Mouse (Mus musculus) spleen, adult 12 weeks (tissue): ENCODE measurements around the gene Ears2.

Source experiments
- DNase-seq: peaks from one replicate; pipeline ENCODE4 v3.0.0; 2022; ENCODE audit warnings: low spot score

The Ears2 gene

DNA sequence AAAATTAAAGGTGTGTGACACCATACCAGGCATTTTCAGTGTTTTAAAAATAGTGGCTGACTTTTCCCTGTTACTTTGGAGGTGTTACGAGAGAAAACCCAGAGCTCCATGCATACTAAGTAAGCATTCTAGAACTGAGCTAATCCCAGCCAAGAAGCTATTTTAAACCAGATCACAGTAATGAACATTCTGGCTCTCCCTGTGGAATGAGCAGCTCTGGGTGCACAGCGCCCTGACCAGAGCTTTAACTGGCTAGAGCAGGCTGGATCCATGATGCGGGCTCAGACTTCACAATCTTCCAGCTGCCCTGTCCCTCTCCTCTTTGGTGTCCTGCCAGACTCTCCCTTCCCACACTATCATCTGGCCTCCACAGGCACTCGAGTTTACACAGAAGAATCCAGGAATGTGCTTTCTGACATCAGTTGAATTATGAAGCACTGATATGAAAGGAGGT, 21.9 kb downstream of the Ears2 start:
- DNase-seq = no peak

DNA sequence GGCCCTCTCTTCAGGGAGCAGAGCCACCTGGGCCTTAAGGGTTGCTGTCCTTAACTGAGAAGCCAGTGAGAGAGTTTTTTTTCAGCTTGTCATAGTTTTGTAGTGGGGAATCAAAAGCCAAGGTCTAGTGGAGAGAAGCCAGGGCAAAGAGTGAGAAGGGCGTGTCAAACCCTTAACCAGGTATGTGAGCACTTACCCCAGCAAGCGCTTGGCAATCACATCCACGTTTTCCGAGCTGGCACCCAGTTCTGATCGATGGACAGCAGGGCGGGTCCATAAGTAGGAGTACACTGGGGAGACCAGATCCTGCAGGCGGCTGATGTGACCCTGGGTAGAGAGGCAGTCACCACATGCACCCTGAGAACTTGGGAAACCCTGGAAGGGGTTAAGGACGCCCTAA, 23.0 kb downstream of the Ears2 start:
- DNase-seq = no peak

DNA sequence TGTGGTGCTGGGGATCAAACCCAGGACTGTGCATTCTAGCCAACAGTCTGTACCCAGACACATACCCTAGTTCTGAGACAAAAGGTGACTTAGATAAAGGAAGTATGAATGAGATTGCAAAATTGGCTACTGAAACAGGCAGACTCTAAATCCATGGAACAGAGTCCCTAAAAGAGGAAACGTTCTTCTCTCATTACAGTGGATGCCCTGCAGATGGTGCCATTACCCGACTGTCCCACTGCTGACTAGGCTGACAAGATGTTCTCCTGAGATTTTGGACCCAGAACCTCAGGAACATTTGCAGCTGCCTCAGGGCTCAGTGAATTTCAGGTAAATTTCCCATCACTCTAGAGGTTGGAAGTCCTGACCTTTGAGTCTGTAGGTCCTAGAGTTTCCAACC, 32.7 kb downstream of the Ears2 start:
- no peak for DNase-seq

DNA sequence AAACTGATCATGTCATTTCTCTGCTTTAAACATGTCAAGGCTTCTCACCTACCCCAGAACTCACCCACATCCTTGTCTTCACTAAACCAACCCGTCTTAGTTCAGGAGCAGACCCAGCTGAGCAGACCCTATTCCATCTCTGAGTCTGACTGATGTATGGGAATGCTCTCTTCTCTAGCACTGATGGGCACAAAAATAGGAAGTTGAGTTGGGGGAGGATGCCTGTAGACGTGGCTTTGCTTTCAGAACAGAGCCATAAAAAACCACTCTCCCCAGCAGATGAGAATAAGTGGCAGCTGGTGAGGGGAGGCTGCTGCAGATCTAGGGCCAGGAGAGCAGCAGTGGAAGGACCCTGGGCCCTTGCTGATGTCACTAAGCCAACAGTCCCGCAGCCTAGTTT, 33.7 kb downstream of the Ears2 start:
- DNase-seq = no peak

DNA sequence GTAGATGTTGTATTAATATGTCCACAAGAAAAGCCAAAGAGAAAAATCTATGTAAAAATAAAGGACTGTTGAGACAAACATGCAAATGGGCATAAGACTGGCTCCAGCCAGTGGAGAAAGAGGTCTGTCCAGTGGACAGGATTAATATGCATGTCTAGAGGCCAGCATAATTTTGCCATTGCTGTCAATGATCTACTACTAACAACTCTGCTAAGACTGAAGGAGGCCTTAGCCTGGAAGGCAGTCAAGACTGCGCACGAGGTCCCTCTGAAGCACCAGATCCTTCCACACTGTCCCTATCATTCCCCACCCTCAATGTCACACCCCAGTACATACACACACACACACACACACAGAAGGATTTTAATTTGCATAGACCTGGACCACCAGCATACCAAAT, 44.9 kb downstream of the Ears2 start:
- no peak for DNase-seq

DNA sequence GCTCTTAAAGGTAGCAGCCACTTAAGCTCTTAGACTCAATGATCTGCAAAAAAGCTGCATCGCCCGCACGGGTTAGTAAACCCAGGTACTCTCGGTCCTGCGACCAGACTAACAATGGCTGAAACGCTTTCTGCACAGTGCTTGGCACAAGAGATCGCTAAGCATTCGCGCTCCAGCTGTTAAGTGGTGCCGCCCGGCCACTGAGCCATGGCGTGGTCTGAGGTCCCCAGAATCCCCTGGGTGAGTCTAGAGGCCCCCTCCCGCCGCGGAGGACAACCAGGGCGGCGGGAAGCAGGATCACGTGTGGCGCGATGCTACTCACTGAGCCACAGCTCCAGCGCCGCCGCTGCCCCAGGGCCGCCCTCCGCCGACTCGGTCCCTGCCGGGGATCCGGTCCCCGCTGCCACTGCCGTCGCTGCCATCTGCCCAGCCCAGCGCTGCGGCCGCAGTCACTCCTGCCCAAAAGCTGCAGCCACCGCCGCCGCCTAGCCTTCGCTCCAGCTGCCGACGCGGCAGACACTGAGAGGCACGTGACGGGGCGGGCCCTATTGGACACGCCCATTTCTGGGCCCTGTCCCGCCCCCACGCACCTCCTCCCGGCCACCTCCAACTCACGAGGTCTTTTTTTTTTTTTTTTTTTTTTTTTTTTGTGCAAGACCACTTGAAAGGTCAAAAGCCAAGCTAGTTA, 46.3 kb downstream of the Ears2 start, which contains the start of gene Gga2:
TSS of gene Gga2 (minus strand) at position 556 of the 688 bp plus-strand sequence.
- DNase-seq = peak; percentile 82

DNA sequence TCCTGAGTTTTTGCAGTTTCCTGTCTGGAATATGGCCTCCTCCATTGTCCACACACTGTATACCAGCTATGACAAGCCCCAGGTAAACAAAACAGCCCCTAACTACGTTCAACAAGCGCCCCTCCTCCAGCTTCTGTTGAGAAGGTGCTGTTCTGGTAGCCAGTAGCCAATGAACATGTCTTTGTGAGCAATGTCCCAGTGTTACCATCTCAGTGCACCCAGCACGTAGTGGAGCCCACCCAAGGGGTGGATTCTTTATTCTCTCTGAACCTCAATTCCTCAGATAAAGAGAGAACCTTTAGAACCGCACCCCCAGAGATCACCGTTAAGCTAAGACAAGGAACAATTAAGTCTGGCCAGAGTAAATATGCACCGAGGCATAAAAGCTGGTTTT, 46.8 kb downstream of the Ears2 start:
- DNase-seq = no peak

DNA sequence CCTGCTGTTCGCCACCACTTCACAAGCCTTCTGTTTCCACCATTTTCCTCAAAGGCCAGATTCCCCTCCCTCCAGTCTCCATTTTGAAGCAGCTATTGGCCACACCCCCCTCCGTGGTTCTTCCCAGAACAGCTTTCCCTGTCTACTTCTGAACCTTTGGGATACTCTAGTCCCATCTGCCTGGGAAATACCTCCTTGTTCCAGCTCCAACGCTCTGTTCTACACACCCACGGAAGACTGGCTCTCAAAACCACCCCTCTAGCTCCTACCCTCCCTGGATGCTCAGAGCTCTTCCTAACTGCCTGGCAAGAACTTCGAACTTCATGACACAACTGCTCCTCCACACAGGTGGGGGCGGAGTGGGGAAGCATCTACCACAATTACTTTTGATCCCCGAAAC, 48.1 kb downstream of the Ears2 start:
- no peak for DNase-seq

DNA sequence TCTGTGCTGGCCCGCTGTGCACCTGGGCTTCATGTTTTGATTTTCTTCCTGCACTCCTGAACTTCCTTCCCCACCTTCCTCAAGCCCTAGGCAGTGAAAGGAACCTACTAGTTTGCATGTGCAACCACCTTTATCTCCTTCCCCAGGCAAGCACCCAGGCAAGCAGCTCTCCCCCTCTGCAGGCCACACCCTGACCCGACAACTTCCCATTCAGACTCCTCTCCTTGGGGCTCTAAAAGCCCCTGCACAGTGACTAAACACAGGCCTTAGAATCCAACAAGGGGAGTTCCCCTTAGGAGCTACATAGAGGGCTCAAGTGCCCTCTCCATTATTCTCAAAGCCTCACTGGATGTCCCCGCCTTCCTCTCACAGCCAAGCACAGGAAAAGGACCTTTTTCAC, 48.8 kb downstream of the Ears2 start:
- DNase-seq = peak; percentile 51

DNA sequence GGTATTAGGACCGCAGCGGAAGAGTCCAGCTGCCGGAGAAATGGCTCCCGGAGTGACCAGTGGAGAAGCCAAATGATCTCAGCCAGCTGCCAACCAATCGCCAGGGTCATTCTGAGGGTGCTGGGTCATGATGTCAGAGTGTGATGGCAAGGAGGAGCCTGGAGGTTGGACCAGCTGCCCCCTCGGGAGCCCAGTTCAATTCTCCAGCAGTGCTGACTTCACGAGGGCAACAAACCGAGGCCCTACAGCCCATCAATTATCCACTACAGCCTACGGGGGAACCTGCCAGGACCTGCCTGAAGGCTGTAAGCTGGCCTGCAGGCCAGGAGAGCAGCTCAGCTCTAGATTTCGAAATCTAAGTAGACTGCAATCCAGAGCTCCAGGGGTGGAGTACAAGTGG, 51.3 kb downstream of the Ears2 start:
- no peak for DNase-seq

DNA sequence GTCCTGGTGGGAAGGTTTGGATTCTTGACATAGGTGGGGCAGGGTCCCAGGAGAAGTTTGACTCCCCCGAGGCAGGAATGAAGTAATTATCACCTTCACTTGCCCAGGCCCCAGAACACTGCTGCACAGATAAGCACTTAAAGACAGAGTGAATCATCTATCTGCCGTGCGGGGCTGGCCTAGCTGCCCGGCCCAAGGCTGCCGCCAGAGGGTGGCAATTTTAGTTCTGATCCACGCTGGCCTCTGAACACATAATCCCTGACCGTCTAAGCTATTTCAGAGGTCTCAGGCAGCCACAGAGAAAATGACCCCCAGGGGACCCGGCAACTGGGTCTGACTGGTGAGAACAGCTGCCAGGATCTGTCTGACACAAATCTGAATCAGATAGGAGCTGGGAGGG, 52.0 kb downstream of the Ears2 start:
- no peak for DNase-seq

DNA sequence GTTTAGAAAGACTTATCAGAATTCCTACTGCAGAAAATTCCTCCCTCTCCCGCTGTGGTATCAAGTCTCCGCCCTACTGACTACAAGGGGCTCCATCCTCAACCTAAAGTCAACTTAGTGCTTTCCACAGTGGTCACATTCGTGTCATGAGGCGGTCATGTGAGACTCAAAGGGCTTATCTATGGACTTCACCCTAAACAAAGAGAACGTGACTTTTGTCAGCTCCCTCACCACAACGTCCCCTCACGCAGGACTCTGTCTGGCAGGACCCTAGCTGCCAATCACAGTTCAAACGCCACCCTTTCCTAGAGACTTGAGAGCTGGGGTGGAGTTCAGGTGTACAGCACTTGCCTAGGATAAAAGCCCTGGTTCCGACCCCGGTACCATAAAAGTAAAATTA, 54.1 kb downstream of the Ears2 start:
- no peak for DNase-seq

DNA sequence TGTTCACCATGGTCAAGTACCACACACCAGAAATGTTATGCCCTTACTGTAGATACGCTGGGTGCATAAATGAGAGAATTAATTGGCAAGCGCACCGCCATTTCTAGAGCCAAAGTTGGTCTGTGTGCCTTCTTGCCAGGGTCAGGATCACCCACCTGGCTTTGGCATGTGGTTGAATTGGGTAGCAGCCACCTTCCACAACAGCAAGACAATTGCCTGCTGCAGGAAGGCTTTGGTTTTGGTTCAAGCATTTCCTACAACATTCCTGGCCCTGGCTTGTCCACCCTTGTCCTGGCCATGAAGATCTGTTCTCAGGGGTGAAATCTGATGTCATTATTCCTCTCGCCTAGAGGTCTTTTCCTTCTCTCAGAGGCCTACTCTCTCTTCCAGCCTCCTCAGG, 54.7 kb downstream of the Ears2 start:
- DNase-seq = no peak

DNA sequence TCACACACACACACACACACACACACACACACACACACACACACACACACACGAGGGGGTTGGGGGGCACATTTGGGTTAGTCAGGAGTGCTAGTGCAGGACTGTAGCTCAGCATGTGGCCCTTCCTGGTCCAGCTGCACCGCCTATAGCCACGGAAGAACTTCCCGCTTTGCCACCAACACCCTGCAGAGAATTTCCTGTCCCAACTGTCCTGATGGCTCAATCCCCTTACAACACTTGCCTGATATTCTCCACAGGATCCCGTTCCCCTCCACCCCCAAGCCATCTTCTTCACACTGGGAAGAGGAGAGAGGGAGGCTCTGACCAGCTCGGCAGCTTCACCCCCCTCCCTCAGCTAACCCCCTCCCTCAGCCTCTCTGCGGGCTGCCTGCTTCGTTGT, 66.7 kb downstream of the Ears2 start:
- no peak for DNase-seq

DNA sequence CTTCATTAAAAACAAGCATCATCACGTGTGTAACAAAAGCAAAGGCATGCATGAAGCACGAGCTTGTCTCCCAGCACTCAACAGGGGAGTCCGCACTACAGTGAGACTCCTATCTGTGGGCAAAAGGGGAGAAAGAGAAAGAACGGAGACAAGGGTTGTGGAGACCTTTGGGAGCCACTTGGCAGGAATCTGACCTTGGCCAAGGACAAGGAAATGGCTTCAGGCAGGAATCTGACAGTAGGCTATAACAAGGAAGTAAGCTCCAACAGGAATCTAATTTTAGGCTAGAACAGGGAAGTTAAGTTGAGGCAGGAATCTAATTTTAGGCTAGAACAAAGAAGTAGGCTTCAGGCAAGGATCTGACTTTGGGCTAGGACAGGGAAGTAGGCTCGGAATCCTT, 71.1 kb downstream of the Ears2 start:
- DNase-seq = no peak
